Mouse (Mus musculus) hindbrain, embryonic 14.5 days (tissue): ENCODE measurements around the gene Ibtk. TPM values are rescaled to one million over a fixed set of nuclear protein-coding genes. Genes with fewer than 3 reads are reported as not detected.
A peak's percentile ranks its signal among the peaks of the same experiment; 100 is the strongest.

Experiments
- ATAC-seq: fragments of 200-750 bp; cut with Nextera tagmentation; 2 replicates; pipeline ENCODE4 v1.8.0; 2017; ENCODE audit warnings: moderate number of reproducible peaks, mild to moderate bottlenecking, moderate TSS enrichment, moderate library complexity; ENCODE audit not compliant: low FRiP score
- DNase-seq: peaks from one replicate; pipeline ENCODE4 v3.0.0-alpha.2; 2015; ENCODE audit warnings: low spot score
- H3K27ac ChIP-seq: fragments of 300-500 bp; sonication (generic); 2 replicates; pipeline ENCODE4 v1.5.1; 2014; ENCODE audit warnings: mild to moderate bottlenecking, moderate library complexity
- H3K27me3 ChIP-seq: fragments of 300-500 bp; sonication (generic); 2 replicates; pipeline ENCODE4 v1.6.1; 2014; ENCODE audit warnings: mild to moderate bottlenecking, low read length, mixed read lengths; ENCODE audit not compliant: control insufficient read depth, insufficient read depth
- H3K36me3 ChIP-seq: fragments of 300-500 bp; sonication (generic); replicated peaks from 2 replicates; pipeline ENCODE4 v1.6.1; 2014; ENCODE audit not compliant: control insufficient read depth, insufficient read depth
- H3K4me1 ChIP-seq: fragments of 300-500 bp; sonication (generic); replicated peaks from 2 replicates; pipeline ENCODE4 v1.6.1; 2014; ENCODE audit warnings: antibody characterized with exemption, low read length, mixed read lengths; ENCODE audit not compliant: control insufficient read depth, insufficient read depth
- H3K4me2 ChIP-seq: fragments of 300-500 bp; sonication (generic); replicated peaks from 2 replicates; pipeline ENCODE4 v1.6.1; 2014; ENCODE audit warnings: mild to moderate bottlenecking, moderate library complexity
- H3K4me3 ChIP-seq: fragments of 300-500 bp; sonication (generic); replicated peaks from 2 replicates; pipeline ENCODE4 v1.5.1; 2014; ENCODE audit warnings: mild to moderate bottlenecking, low read length
- H3K9ac ChIP-seq: fragments of 300-500 bp; sonication (generic); 2 replicates; pipeline ENCODE4 v1.6.1; 2014
- H3K9me3 ChIP-seq: fragments of 300-500 bp; sonication (generic); 2 replicates; pipeline ENCODE4 v1.6.1; 2016; ENCODE audit warnings: low read length; ENCODE audit not compliant: control insufficient read depth
- WGBS: fragments of 180-500 bp; shearing (Covaris S2); extraction: QIAGEN DNeasy Blood & Tissue Kit; methylation state at CpG from one replicate; pipeline ENCODE4 v1.1.7; 2014; 5-methylcytosine and 5-hydroxymethylcytosine counted together
- polyA plus RNA-seq: library from polyadenylated mRNA; unstranded; fragments of >200 nt; fragmentation: Nextera tagmentation; extraction: Ambion mirVana; gene quantifications from 2 replicates; pipeline ENCODE4 v1.2.1, GENCODE M21; 2014

The Ibtk gene
- polyA plus RNA-seq, 1 experiment from 2014 or later: 37.3 TPM

DNA sequence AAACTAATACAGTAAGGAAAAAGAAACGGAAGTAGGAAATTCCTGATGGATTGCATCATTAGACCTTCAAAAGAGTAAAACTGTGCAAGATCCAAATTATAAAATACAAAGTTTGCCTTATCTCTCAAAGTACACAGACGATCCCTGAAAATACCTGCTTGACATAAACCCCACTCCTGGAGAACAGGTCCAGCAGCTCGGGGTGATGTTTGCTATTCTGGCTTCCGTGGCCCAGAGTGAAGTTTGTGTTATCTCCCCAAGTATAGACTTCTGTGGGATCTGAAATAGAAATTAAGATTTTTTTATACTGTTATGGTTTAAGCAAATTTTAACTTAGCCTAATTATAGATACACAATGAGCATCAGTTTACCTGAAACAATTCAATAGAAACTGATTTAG is 14.3 kb downstream of the Ibtk start:
- H3K27ac ChIP-seq: no peak overlapping the region

GRCm38 (mm10) chr9:85724078-85724477 is 25.1 kb downstream of the Ibtk start:
- Histone ChIP-seq H3K27ac (no peak overlapping the region), H3K4me3 (no peak overlapping the region), H3K4me2 (no peak overlapping the region), H3K27me3 (no peaks in the 10 kb centered on the region), H3K4me1 (no peaks in the 10 kb centered on the region), H3K9me3 (no peaks in the 10 kb centered on the region), H3K36me3 (peaks cover 88% of the 10 kb centered on the region), H3K9ac (no peak overlapping the region)
- ATAC-seq: no peak
- DNase-seq: no peak
- 94% methylated on average over 9 of the region's 9 CpGs for WGBS

More for the DNA sequence above, 14.3 kb downstream of the Ibtk start:
- no peak overlapping the region for H3K4me2 ChIP-seq
- H3K9me3 ChIP-seq: no peaks in the 10 kb centered on the region
- peaks cover 62% of the 10 kb centered on the region for H3K36me3 ChIP-seq
- ATAC-seq (no peak), DNase-seq (no peak)
- H3K4me3 ChIP-seq: no peak overlapping the region
- H3K27me3 ChIP-seq: no peaks in the 10 kb centered on the region
- no peak overlapping the region for H3K9ac ChIP-seq
- WGBS: 94% methylated on average over 4 of the region's 4 CpGs
- no peaks in the 10 kb centered on the region for H3K4me1 ChIP-seq

GRCm38 (mm10) chr9:85717336-85717735 is 31.8 kb downstream of the Ibtk start:
- no peak overlapping the region for H3K4me3 ChIP-seq
- no peak for DNase-seq
- no peak overlapping the region for H3K27ac ChIP-seq
- no peak overlapping the region for H3K9ac ChIP-seq
- H3K27me3 ChIP-seq: no peaks in the 10 kb centered on the region
- WGBS: 92% methylated on average over 7 of the region's 7 CpGs
- ATAC-seq: no peak
- H3K4me2 ChIP-seq: no peak overlapping the region
- no peaks in the 10 kb centered on the region for H3K4me1 ChIP-seq
- H3K9me3 ChIP-seq: no peaks in the 10 kb centered on the region
- H3K36me3 ChIP-seq: peaks cover 92% of the 10 kb centered on the region

GRCm38 (mm10) chr9:85707302-85707701 is 41.8 kb downstream of the Ibtk start:
- H3K9ac ChIP-seq: no peak overlapping the region
- 93% methylated on average over 6 of the region's 6 CpGs for WGBS
- H3K27ac ChIP-seq: no peak overlapping the region
- ATAC-seq: no peak
- H3K36me3 ChIP-seq: peaks cover 92% of the 10 kb centered on the region
- no peak overlapping the region for H3K4me3 ChIP-seq
- no peak for DNase-seq
- no peaks in the 10 kb centered on the region for H3K9me3 ChIP-seq
- no peaks in the 10 kb centered on the region for H3K4me1 ChIP-seq
- H3K27me3 ChIP-seq: no peaks in the 10 kb centered on the region
- H3K4me2 ChIP-seq: no peak overlapping the region

- Histone ChIP-seq H3K4me2 (no peak overlapping the region), H3K4me3 (no peak overlapping the region), H3K27ac (no peak overlapping the region), H3K4me1 (no peaks in the 10 kb centered on the region), H3K27me3 (no peaks in the 10 kb centered on the region), H3K9ac (no peak overlapping the region), H3K9me3 (no peaks in the 10 kb centered on the region), H3K36me3 (peaks cover 71% of the 10 kb centered on the region)
- DNase-seq (no peak), ATAC-seq (no peak)
- WGBS: 91% methylated on average over 5 of the region's 5 CpGs
These were observed 47.2 kb downstream of the Ibtk start for GRCm38 (mm10) chr9:85701981-85702380.

DNA sequence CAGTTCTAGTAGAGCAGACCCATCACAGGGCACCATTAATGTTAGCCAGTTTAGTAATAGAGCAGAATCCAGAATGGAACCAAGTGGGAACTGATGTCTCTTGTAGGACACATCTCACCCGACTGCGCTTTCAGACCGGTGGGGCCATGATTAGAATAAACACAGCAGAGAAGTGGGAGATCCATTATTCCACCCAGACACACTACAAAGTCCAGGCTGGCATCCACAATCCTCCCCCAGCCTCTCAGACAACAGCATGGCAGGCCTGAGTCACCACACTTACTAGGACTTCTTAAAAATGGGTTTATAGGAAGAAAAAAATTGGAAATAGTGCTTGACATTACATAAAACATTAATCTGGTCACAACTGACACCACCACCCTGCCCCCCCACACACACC is 53.5 kb downstream of the Ibtk start:
- no peaks in the 10 kb centered on the region for H3K9me3 ChIP-seq

DNA sequence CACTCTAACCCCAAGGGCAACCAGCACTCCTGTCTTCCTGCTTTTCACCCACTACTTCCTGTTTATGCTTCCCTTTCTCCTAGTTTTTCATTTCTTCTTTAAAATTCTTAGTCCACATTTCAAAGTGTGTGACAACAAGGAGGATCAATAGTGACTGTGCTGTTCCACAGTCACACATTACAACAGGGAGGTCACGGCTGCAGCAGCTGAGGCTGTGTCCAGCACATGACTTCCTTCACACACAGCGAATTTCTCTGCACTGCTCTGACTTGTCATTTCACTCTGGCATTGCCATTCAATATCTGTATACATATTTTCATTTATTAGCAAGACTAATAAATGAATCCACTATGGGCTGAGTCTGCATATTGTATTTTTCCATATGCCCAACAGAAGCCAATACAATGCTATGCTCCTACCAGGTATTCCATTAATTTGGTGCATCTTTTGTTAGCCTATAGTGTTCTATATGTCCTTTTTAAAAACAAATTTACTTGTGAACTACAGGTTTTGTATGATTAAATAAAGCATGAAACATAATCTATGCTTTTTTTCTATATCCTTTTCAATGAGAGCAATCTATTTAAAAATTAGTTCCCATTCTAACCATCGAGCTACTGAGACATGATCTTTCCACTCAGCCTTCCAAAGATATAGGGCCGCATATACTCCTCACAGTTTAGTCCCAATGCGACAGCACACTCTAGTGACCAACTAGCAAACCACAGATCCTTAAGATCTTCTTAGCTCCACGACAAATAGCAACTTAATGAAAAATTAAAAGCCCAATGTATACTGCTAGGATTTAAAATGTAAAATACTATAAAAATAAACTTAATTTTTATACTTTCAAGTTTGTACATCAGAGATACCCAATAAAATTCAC is 55.7 kb downstream of the Ibtk start:
- H3K27ac ChIP-seq: no peak overlapping the region
- no peak overlapping the region for H3K4me3 ChIP-seq
- peaks cover 56% of the 10 kb centered on the region for H3K36me3 ChIP-seq
- no peaks in the 10 kb centered on the region for H3K4me1 ChIP-seq
- DNase-seq: peak; percentile 72
- H3K9me3 ChIP-seq: no peaks in the 10 kb centered on the region
- WGBS: 62% methylated on average over 6 of the region's 6 CpGs
- H3K9ac ChIP-seq: no peak overlapping the region; the same call in 1 of the 2 replicates
- 0 out of 2 replicates have a peak, but pooled peaks have one; percentile 78 for ATAC-seq
- H3K4me2 ChIP-seq: no peak overlapping the region
- no peaks in the 10 kb centered on the region for H3K27me3 ChIP-seq

More for the DNA sequence above, 53.5 kb downstream of the Ibtk start:
- Histone ChIP-seq H3K4me1 (no peaks in the 10 kb centered on the region), H3K9ac (no peak overlapping the region), H3K4me2 (no peak overlapping the region), H3K36me3 (peaks cover 40% of the 10 kb centered on the region), H3K27ac (no peak overlapping the region), H3K27me3 (no peaks in the 10 kb centered on the region), H3K4me3 (no peak overlapping the region)
- no peak for DNase-seq
- 95% methylated on average over 3 of the region's 3 CpGs for WGBS
- no peak for ATAC-seq

GRCm38 (mm10) chr9:85685010-85685409 is 64.1 kb downstream of the Ibtk start:
- no peak for ATAC-seq
- whole genome bisulfite sequencing: 85% methylated on average over 6 of the region's 6 CpGs
- no peak overlapping the region for H3K4me2 ChIP-seq
- peaks cover 44% of the 10 kb centered on the region for H3K36me3 ChIP-seq
- H3K9ac ChIP-seq: no peak overlapping the region
- no peak for DNase-seq
- peaks cover 5% of the 10 kb centered on the region; the same call in 1 of the 2 replicates for H3K9me3 ChIP-seq
- H3K27me3 ChIP-seq: no peaks in the 10 kb centered on the region
- H3K27ac ChIP-seq: no peak overlapping the region
- H3K4me3 ChIP-seq: no peak overlapping the region
- H3K4me1 ChIP-seq: no peaks in the 10 kb centered on the region

DNA sequence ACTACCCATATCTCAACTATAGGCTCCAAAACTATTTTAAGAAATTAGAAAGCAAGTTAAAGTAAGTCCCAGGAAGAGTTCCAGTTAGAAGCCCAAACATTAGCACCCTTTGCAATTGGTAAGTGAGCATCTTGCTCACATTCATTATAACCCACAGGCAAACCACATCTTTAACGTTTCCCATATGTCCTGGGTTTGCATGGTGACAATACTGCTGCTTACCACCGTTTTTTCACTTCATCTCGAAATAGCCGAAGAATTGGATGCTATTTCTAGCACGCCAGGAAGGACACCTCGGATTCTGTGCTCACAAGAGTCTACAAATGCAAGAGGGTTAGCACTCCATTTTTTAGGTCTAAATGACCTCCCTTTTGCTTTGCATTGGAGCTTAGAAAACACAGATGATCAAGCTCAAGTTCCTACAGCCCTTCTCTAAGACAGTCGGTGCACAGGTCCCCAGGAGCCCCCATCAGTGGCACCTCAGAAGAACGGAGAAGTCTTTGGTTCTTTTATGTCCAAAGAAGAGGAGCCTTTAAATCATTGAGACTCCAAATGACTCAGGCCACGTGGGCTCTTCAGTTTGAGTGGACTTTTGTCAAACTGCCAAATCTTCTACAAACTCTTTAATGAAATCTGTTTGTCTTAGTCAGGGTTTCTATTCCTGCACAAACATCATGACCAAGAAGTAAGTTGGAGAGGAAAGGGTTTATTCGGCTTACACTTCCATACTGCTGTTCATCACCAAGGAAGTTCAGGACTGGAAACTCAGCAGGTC is 73.8 kb downstream of the Ibtk start:
- H3K27me3 ChIP-seq: no peaks in the 10 kb centered on the region
- ATAC-seq (no peak), DNase-seq (no peak)
- no peaks in the 10 kb centered on the region; the same call in 1 of the 2 replicates for H3K4me1 ChIP-seq
- no peaks in the 10 kb centered on the region for H3K36me3 ChIP-seq
- H3K9me3 ChIP-seq: no peaks in the 10 kb centered on the region
- WGBS: 90% methylated on average over 10 of the region's 10 CpGs
- no peak overlapping the region for H3K27ac ChIP-seq
- no peak overlapping the region for H3K4me3 ChIP-seq
- no peak overlapping the region for H3K9ac ChIP-seq
- H3K4me2 ChIP-seq: no peak overlapping the region
